Mouse (Mus musculus) kidney, adult 2 months (tissue): ENCODE measurements around the gene Adam10.

Experiments used
- CTCF ChIP-seq: fragments of 200-500 bp; conservative IDR thresholded peaks from 2 replicates; pipeline ENCODE4 v1.5.1; 2011; ENCODE audit warnings: low read depth, mild to moderate bottlenecking, control low read depth, low read length, moderate library complexity, mixed read lengths; ENCODE audit not compliant: insufficient read depth, insufficient read length
- POLR2A ChIP-seq: fragments of 200-500 bp; IDR thresholded peaks from one replicate; pipeline ENCODE4 v1.6.1; 2011; ENCODE audit warnings: low read depth, low read length, control low read depth

- TF ChIP-seq CTCF (no peak), POLR2A (no peak)
Observed at GRCm38 (mm10) chr9:70652221-70652620, 26.6 kb upstream of the Adam10 start.
